Mouse (Mus musculus) kidney, adult 2 months (tissue): Measurements from ENCODE around the gene Asb6.

Source experiments
- CTCF ChIP-seq: fragments of 200-500 bp; conservative IDR thresholded peaks from 2 replicates; pipeline ENCODE4 v1.5.1; 2011; ENCODE audit warnings: low read depth, mild to moderate bottlenecking, control low read depth, low read length, moderate library complexity, mixed read lengths; ENCODE audit not compliant: insufficient read depth, insufficient read length
- POLR2A ChIP-seq: fragments of 200-500 bp; IDR thresholded peaks from one replicate; pipeline ENCODE4 v1.6.1; 2011; ENCODE audit warnings: low read depth, low read length, control low read depth

DNA sequence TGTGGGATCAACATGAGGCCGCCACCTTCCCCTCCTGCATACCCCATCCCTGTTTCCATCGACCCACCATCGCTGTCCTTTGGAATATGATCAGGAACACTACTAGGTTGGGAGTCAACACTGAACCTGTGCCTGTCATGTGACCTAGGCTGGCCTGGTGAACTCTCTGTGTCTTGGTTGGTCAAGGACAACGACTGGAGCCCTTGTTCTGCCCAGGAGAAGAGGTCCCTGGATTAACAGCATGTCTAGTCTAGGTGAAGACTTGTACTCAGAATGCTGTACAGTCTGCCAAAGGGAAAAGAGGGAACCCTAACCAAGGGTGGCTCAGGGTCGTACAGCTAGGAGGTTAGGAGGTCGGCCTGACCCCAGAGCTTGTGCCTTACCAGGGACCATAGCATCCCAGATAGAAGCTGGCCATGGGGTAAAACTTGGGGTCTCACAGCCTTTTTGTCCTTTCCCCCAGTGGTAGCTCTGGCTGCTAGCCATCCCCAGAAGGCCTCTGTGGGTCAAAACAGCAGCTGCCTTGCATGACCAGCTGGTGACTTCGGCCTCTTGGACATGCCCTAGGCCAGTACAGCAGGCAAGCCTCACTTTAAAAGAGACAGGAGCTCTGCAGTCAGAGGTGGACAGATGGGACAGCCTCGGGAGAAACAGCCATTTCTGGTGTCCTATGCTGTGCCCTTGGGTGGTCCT is 56.7 kb downstream of the Asb6 start:
- TF ChIP-seq CTCF (no peak), POLR2A (no peak)
